ENCODE assay signal across 9 mouse cellular contexts in genomic region chr12:69890051-69890450, GRCm38 (mm10). TPM values are rescaled to one million over a fixed set of nuclear protein-coding genes. Genes with fewer than 3 reads are reported as not detected.
DNase-seq lines count a peak whose midpoint lies in the region; ATAC-seq lines count a peak whose summit lies in the region.
"Had no signal": no experiment of that assay in that cellular context is flagged by ENCODE, and none has a peak within 500 bp of the region (broad histone marks: within the 10 kb centered on the region; RNA-seq: fewer than 3 reads in every experiment).

No protein-coding gene starts in this region.

- no peak overlapping the region for H3K9ac ChIP-seq in forebrain, embryonic 11.5 days (ENCODE audit: low read length)
- H3K9ac ChIP-seq in neural tube, embryonic 11.5 days (ENCODE audit: low read length): no peak overlapping the region
- H3K9ac ChIP-seq in liver, embryonic 16.5 days (ENCODE audit: low read depth, low read length): peak overlapping the region; percentile 22

- peaks cover 43% of the 10 kb centered on the region for H3K4me1 ChIP-seq in forebrain, embryonic 10.5 days
- peaks cover 7% of the 10 kb centered on the region for H3K4me1 ChIP-seq in forebrain, embryonic 11.5 days (replicated peaks; ENCODE audit: control insufficient read depth, insufficient read depth, low read length)
- peaks cover 13% of the 10 kb centered on the region for H3K4me1 ChIP-seq in neural tube, embryonic 11.5 days (ENCODE audit: control insufficient read depth, insufficient read depth, low read length)
- peaks cover 33% of the 10 kb centered on the region for H3K4me1 ChIP-seq in liver, embryonic 16.5 days (ENCODE audit: control insufficient read depth, low read depth, low read length)

- no peak for ATAC-seq in forebrain, embryonic 11.5 days (replicated peaks; ENCODE audit: low FRiP score)
- no peak for ATAC-seq in neural tube, embryonic 11.5 days (ENCODE audit: insufficient read depth, low FRiP score, low TSS enrichment)
- ATAC-seq in liver, embryonic 16.5 days (ENCODE audit: low read depth): no peak
- ATAC-seq in activated CD4-positive, CD25-positive, alpha-beta regulatory T cell, adult 4 months: no peak

- no peak for DNase-seq in forebrain, embryonic 10.5 days (ENCODE audit: extremely low spot score, low spot score)
- DNase-seq in forebrain, embryonic 11.5 days (ENCODE audit: low spot score): no peak
- no peak for DNase-seq in neural tube, embryonic 11.5 days (ENCODE audit: low spot score)
- DNase-seq in neural tube, embryonic 10.5 days (ENCODE audit: extremely low spot score, low spot score): no peak
- DNase-seq in cerebellum, postnatal 25 days: no peak
- no peak for DNase-seq in right cerebral cortex, adult 18-20 months
- DNase-seq: gastrocnemius, postnatal 10 days had no signal

- H3K27me3 ChIP-seq in forebrain, embryonic 10.5 days (ENCODE audit: poor library complexity, severe bottlenecking): no peaks in the 10 kb centered on the region
- H3K27me3 ChIP-seq in forebrain, embryonic 11.5 days (ENCODE audit: control insufficient read depth, insufficient read depth, low read length): no peaks in the 10 kb centered on the region
- no peaks in the 10 kb centered on the region for H3K27me3 ChIP-seq in neural tube, embryonic 11.5 days (ENCODE audit: control insufficient read depth, insufficient read depth, low read length)
- no peaks in the 10 kb centered on the region for H3K27me3 ChIP-seq in liver, embryonic 16.5 days (ENCODE audit: control insufficient read depth, insufficient read depth, low read depth, low read length)

- H3K4me2 ChIP-seq in forebrain, embryonic 11.5 days (ENCODE audit: low read depth, low read length, severe bottlenecking): no peak overlapping the region
- peak overlapping the region; percentile 60 for H3K4me2 ChIP-seq in neural tube, embryonic 11.5 days (ENCODE audit: low read depth)
- peak overlapping the region; percentile 62 for H3K4me2 ChIP-seq in liver, embryonic 16.5 days (ENCODE audit: low read depth, low read length)

- H3K9me3 ChIP-seq in forebrain, embryonic 10.5 days: no peaks in the 10 kb centered on the region
- H3K9me3 ChIP-seq in forebrain, embryonic 11.5 days (ENCODE audit: control insufficient read depth, low read length): no peaks in the 10 kb centered on the region
- H3K9me3 ChIP-seq in neural tube, embryonic 11.5 days (ENCODE audit: control insufficient read depth, low read length): no peaks in the 10 kb centered on the region
- H3K9me3 ChIP-seq in liver, embryonic 16.5 days (replicated peaks; ENCODE audit: control insufficient read depth, low read length): no peaks in the 10 kb centered on the region

- peaks cover 28% of the 10 kb centered on the region for H3K36me3 ChIP-seq in forebrain, embryonic 10.5 days (replicated peaks)
- H3K36me3 ChIP-seq in forebrain, embryonic 11.5 days (ENCODE audit: control insufficient read depth, insufficient read depth, low read length): no peaks in the 10 kb centered on the region
- no peaks in the 10 kb centered on the region for H3K36me3 ChIP-seq in neural tube, embryonic 11.5 days (ENCODE audit: control insufficient read depth, insufficient read depth, low read length)
- peaks cover 4% of the 10 kb centered on the region; the same call in 1 of the 2 replicates for H3K36me3 ChIP-seq in liver, embryonic 16.5 days (ENCODE audit: control insufficient read depth, insufficient read depth)

- peak overlapping the region; percentile 68 for H3K27ac ChIP-seq in forebrain, embryonic 10.5 days
- H3K27ac ChIP-seq in forebrain, embryonic 11.5 days (ENCODE audit: low read depth, low read length): no peak overlapping the region
- 0 out of 2 replicates have a peak overlapping the region, but pooled peaks have one; percentile 20 for H3K27ac ChIP-seq in neural tube, embryonic 11.5 days (ENCODE audit: low read depth, low read length)
- H3K27ac ChIP-seq in liver, embryonic 16.5 days (ENCODE audit: low read length): peak overlapping the region; percentile 51; the same call in 1 of the 2 replicates

- H3K4me3 ChIP-seq in forebrain, embryonic 10.5 days: peak overlapping the region; percentile 91
- no peak overlapping the region for H3K4me3 ChIP-seq in forebrain, embryonic 11.5 days (ENCODE audit: low read depth, low read length)
- H3K4me3 ChIP-seq in neural tube, embryonic 11.5 days (ENCODE audit: low read depth, low read length): 0 out of 2 replicates have a peak overlapping the region, but pooled peaks have one; percentile 2
- H3K4me3 ChIP-seq in liver, embryonic 16.5 days (ENCODE audit: low read depth, low read length): peak overlapping the region; percentile 95

- 55% methylated on average over 6 of the region's 6 CpGs for WGBS in forebrain, embryonic 10.5 days
- WGBS in forebrain, embryonic 11.5 days: 50% methylated on average over 6 of the region's 6 CpGs
- WGBS in neural tube, embryonic 11.5 days: 57% methylated on average over 6 of the region's 6 CpGs
- 44% methylated on average over 6 of the region's 6 CpGs for whole genome bisulfite sequencing in liver, embryonic 16.5 days (ENCODE audit: insufficient replicate concordance)

RNA-seq across cellular contexts. Expression of gene Atl1, which starts 2.4 kb away (rescaled TPM):
- 10.0 and 12.7 TPM in 2 replicates for polyA plus RNA-seq in forebrain, embryonic 10.5 days (2016; fragmentation: Nextera tagmentation; extraction: Ambion mirVana)
- 29.8 and 32.4 TPM in 2 replicates for polyA plus RNA-seq in forebrain, embryonic 11.5 days (2014; fragmentation: Nextera tagmentation; extraction: Ambion mirVana)
- 43.1 and 48.1 TPM in 2 replicates for polyA plus RNA-seq in neural tube, embryonic 11.5 days (2014; fragmentation: Nextera tagmentation; extraction: Ambion mirVana)
- polyA plus RNA-seq in liver, embryonic 16.5 days (2015; fragmentation: Nextera tagmentation; extraction: Ambion mirVana): 1.4 TPM in 2 replicates
- polyA plus RNA-seq in activated CD4-positive, CD25-positive, alpha-beta regulatory T cell, adult 4 months (2017; shearing (Covaris generic)): under 1 TPM in 1 of 2 experiments, not detected in 1; 0.91 TPM

RNA-seq across cellular contexts. Expression of gene Map4k5, which starts 2.9 kb away (rescaled TPM):
- polyA plus RNA-seq in forebrain, embryonic 10.5 days (2016; fragmentation: Nextera tagmentation; extraction: Ambion mirVana): 23.5 and 24.6 TPM in 2 replicates
- 31.4 and 32.7 TPM in 2 replicates for polyA plus RNA-seq in forebrain, embryonic 11.5 days (2014; fragmentation: Nextera tagmentation; extraction: Ambion mirVana)
- 42.3 and 43.5 TPM in 2 replicates for polyA plus RNA-seq in neural tube, embryonic 11.5 days (2014; fragmentation: Nextera tagmentation; extraction: Ambion mirVana)
- polyA plus RNA-seq in liver, embryonic 16.5 days (2015; fragmentation: Nextera tagmentation; extraction: Ambion mirVana): 23.8 and 24.6 TPM in 2 replicates
- polyA plus RNA-seq in activated CD4-positive, CD25-positive, alpha-beta regulatory T cell, adult 4 months (2017; shearing (Covaris generic)): 1 to 10 TPM; 2.9 to 3.3 TPM
